Mouse (Mus musculus) erythroblast, embryonic 14.5 days (primary cell): Measurements from ENCODE around the gene Elf1. TPM values are rescaled to one million over a fixed set of nuclear protein-coding genes. Genes with fewer than 3 reads are reported as not detected.

Experiments used
- H3K27me3 ChIP-seq: 2 replicates; pipeline ENCODE4 v1.6.1; 2012; ENCODE audit warnings: inconsistent platforms; ENCODE audit not compliant: control insufficient read depth
- H3K36me3 ChIP-seq: 2 replicates; pipeline ENCODE4 v1.6.1; 2012; ENCODE audit warnings: mild to moderate bottlenecking, inconsistent platforms; ENCODE audit not compliant: control insufficient read depth
- H3K4me1 ChIP-seq: 2 replicates; pipeline ENCODE4 v1.6.1; 2012; ENCODE audit warnings: inconsistent platforms; ENCODE audit not compliant: control insufficient read depth
- H3K4me3 ChIP-seq: replicated peaks from 2 replicates; pipeline ENCODE3; 2012; ENCODE audit warnings: moderate library complexity, mild to moderate bottlenecking, inconsistent platforms
- H3K9me3 ChIP-seq: 2 replicates; pipeline ENCODE4 v1.6.1; 2012; ENCODE audit warnings: low read length, inconsistent platforms, mixed read lengths; ENCODE audit not compliant: control insufficient read depth
- GATA1 ChIP-seq: IDR thresholded peaks from 2 replicates; pipeline ENCODE4 v1.6.1; 2012; ENCODE audit warnings: low read length, inconsistent platforms, mixed read lengths
- TAL1 ChIP-seq: IDR thresholded peaks from 3 replicates; pipeline ENCODE4 v1.6.1; 2012; ENCODE audit warnings: low read length, inconsistent platforms, mixed read lengths
- polyA plus RNA-seq: library from polyadenylated mRNA; stranded (reverse); fragments of >175 nt; gene quantifications from 2 replicates; pipeline ENCODE4 v1.2.3, GENCODE M21; 2012

The Elf1 gene
- polyA plus RNA-seq, 1 experiment, result 0.69 TPM

DNA sequence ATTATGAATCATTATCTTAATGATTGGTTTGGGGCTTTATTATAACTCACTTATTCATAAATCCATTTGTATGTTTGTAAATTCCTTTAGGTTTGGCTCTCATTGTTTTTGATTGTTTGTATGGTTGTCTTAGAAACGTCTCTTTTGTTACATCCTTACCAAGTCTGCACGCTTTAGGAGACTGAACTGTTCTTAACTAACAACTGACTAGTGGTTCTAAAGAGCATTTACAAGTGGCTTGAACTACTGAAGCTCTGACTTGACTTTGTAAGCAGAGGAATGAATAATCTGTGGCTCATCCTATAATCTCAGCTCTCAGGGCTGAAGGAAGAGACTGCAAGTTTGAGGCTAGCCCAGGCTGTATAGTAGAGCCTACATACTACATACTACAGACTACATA, 110.6 kb downstream of the Elf1 start:
- peaks cover 34% of the 10 kb centered on the region for H3K36me3 ChIP-seq
- TF ChIP-seq TAL1 (no peak), GATA1 (no peak)

DNA sequence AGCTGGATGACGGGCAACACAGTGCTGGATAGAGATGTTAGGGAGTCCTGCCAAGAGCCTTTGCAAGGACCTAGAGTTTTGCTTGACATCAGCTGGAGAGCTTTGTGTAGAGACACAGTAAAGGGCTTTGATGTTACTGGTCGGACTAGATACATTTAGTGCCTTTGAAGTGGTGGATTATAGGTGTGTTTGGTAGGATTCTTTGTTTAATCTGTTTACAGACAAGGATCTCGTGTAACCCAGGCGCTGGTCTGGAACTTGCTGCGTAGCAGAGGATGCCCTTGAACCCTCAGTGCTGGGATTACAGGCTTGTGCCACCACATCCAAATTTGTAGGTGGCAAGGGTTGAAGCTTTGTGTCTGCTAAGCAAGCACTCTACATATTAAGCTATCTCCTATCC, 113.1 kb downstream of the Elf1 start:
- TF ChIP-seq TAL1, result no peak
- TF ChIP-seq GATA1, result no peak
- no peaks in the 10 kb centered on the region for H3K27me3 ChIP-seq
- H3K4me1 ChIP-seq, result peaks cover 9% of the 10 kb centered on the region
- no peaks in the 10 kb centered on the region for H3K9me3 ChIP-seq
- peaks cover 55% of the 10 kb centered on the region for H3K36me3 ChIP-seq
- H3K4me3 ChIP-seq, result no peak overlapping the region

More for the DNA sequence above, 110.6 kb downstream of the Elf1 start:
- Histone ChIP-seq H3K9me3 (no peaks in the 10 kb centered on the region), H3K4me3 (no peak overlapping the region), H3K27me3 (no peaks in the 10 kb centered on the region), H3K4me1 (peaks cover 26% of the 10 kb centered on the region)

DNA sequence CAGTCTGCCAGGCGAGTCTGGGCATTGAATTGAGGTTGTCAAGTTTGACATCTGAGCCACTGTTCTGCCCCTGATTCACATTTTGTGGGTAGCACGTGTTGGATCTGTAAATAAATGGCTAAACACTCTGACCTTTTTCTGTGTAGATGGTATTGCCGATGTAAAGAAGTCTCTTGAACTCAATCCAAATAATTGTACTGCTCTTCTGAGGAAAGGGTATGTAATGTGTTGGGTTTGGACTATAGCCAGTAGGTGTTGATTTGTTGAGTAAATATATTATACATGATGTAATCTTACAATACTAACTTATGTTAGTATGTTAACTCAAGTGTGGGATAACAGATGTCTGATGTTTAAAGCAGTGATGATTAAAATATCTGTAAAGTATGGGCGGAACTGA, 115.6 kb downstream of the Elf1 start:
- H3K4me1 ChIP-seq, result peaks cover 2% of the 10 kb centered on the region
- TF ChIP-seq TAL1 (no peak), GATA1 (no peak)
- H3K9me3 ChIP-seq, result no peaks in the 10 kb centered on the region
- H3K4me3 ChIP-seq, result no peak overlapping the region
- no peaks in the 10 kb centered on the region for H3K27me3 ChIP-seq
- peaks cover 74% of the 10 kb centered on the region for H3K36me3 ChIP-seq

DNA sequence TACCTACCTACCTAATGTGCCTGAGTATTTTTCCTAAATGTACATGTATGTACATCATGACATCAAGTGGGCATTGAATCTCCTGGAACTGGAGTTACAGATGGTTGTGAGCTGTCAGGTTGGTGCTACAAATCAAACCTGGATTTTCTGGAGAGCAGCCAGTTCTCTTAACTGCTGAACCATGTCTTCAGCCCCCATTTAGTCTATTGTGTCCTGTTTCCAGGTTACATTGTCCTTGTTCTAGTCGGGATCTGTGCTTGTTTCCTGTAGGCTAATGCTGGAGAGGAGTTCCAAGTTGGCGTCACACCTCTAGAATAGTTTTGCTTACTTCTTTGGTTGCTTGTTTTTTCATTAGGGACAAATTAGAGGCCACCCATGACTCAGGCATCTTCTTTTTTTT, 124.9 kb downstream of the Elf1 start:
- H3K27me3 ChIP-seq, result no peaks in the 10 kb centered on the region
- no peaks in the 10 kb centered on the region for H3K9me3 ChIP-seq
- no peak for TF ChIP-seq TAL1
- TF ChIP-seq GATA1, result no peak
- H3K4me3 ChIP-seq, result no peak overlapping the region
- no peaks in the 10 kb centered on the region for H3K4me1 ChIP-seq
- H3K36me3 ChIP-seq, result peaks cover 77% of the 10 kb centered on the region

DNA sequence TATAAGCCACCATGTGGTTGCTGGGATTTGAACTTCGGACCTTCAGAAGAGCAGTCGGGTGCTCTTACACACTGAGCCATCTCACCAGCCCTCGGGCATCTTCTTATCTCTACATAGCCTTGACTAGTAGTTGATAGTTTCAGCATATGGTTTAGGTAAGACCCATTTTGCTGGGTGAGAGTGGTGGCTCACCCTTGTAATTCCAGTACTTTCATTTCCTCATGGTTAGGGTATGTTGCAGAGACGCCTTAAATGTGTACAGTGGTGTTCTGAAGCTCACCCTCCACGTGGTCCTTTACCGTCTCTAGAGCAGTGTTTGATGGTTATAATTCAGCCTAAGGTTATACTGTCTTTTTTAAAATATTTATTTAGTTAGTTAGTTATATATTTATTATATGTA, 125.4 kb downstream of the Elf1 start:
- H3K4me3 ChIP-seq, result no peak overlapping the region
- peaks cover 78% of the 10 kb centered on the region for H3K36me3 ChIP-seq
- TF ChIP-seq TAL1, result no peak
- TF ChIP-seq GATA1, result no peak
- H3K9me3 ChIP-seq, result no peaks in the 10 kb centered on the region
- no peaks in the 10 kb centered on the region for H3K4me1 ChIP-seq
- no peaks in the 10 kb centered on the region for H3K27me3 ChIP-seq

DNA sequence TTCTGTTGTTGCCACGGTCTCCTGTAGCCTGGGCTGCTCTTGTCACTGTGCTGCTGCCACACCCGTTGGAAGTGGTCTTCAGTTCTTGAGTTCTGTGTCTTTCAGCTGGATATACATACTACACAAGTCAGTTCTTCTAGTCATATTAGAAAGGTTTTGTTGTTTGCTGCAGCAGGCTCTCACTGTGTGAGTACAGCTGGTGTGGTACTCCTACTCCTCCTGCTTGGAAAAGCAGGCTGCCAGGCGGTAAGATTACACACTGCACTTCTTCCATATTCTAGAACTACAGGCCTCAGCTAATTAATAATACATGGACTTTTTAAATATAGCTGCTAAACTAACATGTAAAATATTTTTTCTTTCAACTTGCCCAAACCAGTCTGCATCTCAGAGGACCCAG, 125.9 kb downstream of the Elf1 start:
- Histone ChIP-seq H3K9me3 (no peaks in the 10 kb centered on the region), H3K36me3 (peaks cover 76% of the 10 kb centered on the region), H3K4me3 (no peak overlapping the region), H3K27me3 (no peaks in the 10 kb centered on the region), H3K4me1 (no peaks in the 10 kb centered on the region)
- TF ChIP-seq GATA1 (no peak), TAL1 (no peak)

DNA sequence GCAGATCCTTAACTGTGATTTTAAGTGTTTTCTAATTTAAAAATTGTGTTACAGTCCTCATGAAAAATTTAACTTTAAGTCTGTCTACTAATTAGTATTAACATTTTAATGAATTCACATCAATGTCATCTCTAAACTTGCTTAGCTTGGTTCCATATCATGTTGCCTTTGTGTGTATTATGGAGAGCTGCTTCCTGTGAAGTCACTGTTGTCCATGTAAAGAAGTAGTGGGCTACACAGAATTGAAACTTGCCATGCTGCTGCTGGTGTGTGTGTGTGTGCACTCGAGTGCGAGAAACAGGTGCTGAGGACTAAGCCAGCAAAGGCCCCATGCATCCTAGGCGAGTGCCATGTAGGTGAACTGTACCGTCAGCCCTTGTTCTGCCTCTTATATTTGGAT, 126.4 kb downstream of the Elf1 start:
- no peaks in the 10 kb centered on the region for H3K4me1 ChIP-seq
- no peaks in the 10 kb centered on the region for H3K9me3 ChIP-seq
- H3K27me3 ChIP-seq, result no peaks in the 10 kb centered on the region
- TF ChIP-seq TAL1, result no peak
- no peak for TF ChIP-seq GATA1
- peaks cover 78% of the 10 kb centered on the region for H3K36me3 ChIP-seq
- H3K4me3 ChIP-seq, result no peak overlapping the region

DNA sequence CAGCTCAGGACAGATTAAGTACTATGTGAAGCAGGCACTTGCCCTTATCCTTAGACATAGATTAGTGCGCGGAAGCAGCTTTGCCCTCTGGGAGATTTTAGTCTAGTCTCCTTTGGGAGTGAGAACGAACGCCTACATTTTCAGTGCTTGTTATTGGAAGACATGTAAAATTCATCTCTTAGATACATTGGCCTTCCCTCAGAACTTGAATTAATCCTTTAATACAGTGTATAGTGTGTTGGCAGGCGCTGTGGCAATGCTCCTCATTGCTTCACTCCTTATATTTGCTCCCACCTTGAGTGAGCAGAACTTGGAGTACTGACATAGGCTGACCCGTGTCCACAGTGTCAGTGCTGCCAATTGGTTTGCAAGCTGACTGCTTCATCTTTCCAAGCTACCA, 127.3 kb downstream of the Elf1 start:
- Histone ChIP-seq H3K4me3 (no peak overlapping the region), H3K9me3 (no peaks in the 10 kb centered on the region), H3K36me3 (peaks cover 81% of the 10 kb centered on the region), H3K27me3 (no peaks in the 10 kb centered on the region), H3K4me1 (no peaks in the 10 kb centered on the region)
- TF ChIP-seq GATA1, result no peak
- TF ChIP-seq TAL1, result no peak

DNA sequence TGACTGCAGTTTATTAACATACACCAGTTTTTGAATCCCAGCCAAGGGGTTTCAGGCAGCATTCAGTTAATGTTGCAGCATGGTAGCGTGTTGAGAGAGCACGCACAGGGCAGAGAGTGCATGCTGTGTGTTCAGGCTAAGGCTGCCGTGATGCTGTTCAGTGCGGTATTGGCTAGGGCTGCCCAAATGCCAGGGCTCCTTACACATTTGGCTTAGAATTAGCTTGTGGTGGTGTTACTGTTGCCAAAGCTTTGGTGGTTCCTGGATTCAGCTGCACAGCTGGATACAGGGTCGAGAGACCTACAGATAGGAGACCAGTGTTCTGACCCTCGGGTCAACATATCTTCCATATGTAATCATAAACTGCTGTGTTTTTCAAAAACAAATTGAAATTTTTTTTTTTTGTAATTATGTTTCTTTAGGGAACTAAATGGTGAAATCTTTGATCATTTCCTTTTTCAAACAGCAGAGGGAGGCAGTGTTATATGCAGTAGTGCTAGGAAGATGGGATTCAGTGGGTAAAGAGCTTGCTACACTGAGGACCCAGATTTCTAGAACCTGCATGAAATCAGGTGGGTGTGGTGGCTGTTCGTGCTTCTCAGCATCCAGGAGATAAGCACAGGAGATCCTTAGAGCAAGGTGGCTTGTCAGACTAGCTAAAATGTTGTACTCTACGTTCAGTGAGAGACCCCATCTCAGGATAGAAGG, 136.3 kb downstream of the Elf1 start:
- Histone ChIP-seq H3K4me3 (no peak overlapping the region), H3K4me1 (peaks cover 12% of the 10 kb centered on the region), H3K36me3 (peaks cover 73% of the 10 kb centered on the region), H3K9me3 (no peaks in the 10 kb centered on the region), H3K27me3 (no peaks in the 10 kb centered on the region)
- TF ChIP-seq GATA1 (no peak), TAL1 (no peak)

DNA sequence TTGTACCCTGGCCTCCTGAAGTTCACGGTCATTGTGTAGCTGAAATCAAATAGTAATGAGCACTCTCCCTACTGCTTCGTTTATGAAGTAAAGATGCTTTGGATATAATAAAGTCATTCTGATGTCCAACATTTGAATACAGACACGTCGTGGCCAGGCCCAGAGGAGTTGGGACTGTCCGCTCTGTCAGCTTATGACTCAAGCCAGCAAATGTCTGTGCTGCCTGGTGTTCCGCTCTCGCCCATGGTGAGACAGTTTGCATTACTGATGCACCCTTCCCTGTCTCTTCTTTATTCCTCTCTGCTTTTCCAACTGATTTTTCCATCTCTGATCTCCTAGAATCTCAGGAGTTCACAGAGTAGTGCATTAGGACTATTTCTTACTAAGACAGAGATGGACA, 138.8 kb downstream of the Elf1 start:
- peaks cover 68% of the 10 kb centered on the region for H3K36me3 ChIP-seq
- H3K27me3 ChIP-seq, result no peaks in the 10 kb centered on the region
- H3K4me1 ChIP-seq, result peaks cover 12% of the 10 kb centered on the region
- no peak overlapping the region for H3K4me3 ChIP-seq
- no peaks in the 10 kb centered on the region for H3K9me3 ChIP-seq
- TF ChIP-seq TAL1 (no peak), GATA1 (no peak)
